Mouse (Mus musculus) CH12.LX (cell line): ENCODE data around the gene Pcgf3. TPM values are rescaled to one million over a fixed set of nuclear protein-coding genes. Genes with fewer than 3 reads are reported as not detected.

Experiments used
- DNase-seq: peaks from one replicate; pipeline ENCODE4 v3.0.0-alpha.2; 2013; ENCODE audit errors: extremely low read depth
- H3K27ac ChIP-seq: 2 replicates; pipeline ENCODE4 v1.5.1; 2012; ENCODE audit warnings: low read depth, mild to moderate bottlenecking, control low read depth, moderate library complexity; ENCODE audit not compliant: insufficient read depth
- H3K27me3 ChIP-seq: replicated peaks from 2 replicates; pipeline ENCODE3; 2012; ENCODE audit warnings: inconsistent platforms
- H3K36me3 ChIP-seq, 2 experiments: replicated peaks in 1 of 2; 2 replicates each; pipeline versions ENCODE3 to v1.6.1; 2012; ENCODE audit warnings: inconsistent platforms in 1 of 2, low read length in 1 of 2, mild to moderate bottlenecking in 1 of 2, mixed read lengths in 1 of 2, moderate library complexity in 1 of 2; ENCODE audit not compliant: control insufficient read depth in 1 of 2, insufficient read depth in 1 of 2
- H3K4me1 ChIP-seq, 2 experiments: 2 replicates each; pipeline ENCODE4 v1.6.1; 2012; ENCODE audit warnings: inconsistent platforms in 1 of 2, moderate library complexity in 1 of 2; ENCODE audit not compliant: insufficient read depth in 2 of 2, control insufficient read depth in 1 of 2
- H3K4me2 ChIP-seq: 2 replicates; pipeline ENCODE4 v1.6.1; 2012; ENCODE audit warnings: low read depth, mild to moderate bottlenecking, control low read depth; ENCODE audit not compliant: poor library complexity, insufficient read depth, severe bottlenecking
- H3K4me3 ChIP-seq, 3 experiments: fragments of 150-350 bp in 1 of 3; sonication (generic) in 1 of 3; replicated peaks in 1 of 3; 2 replicates each; pipeline versions ENCODE3 to v1.5.1; 2011 to 2012; ENCODE audit warnings: low read depth in 2 of 3, low read length in 2 of 3, mild to moderate bottlenecking in 2 of 3, moderate library complexity in 2 of 3, control low read depth in 1 of 3, improper control_type of control experiment in 1 of 3, inconsistent platforms in 1 of 3, mixed read lengths in 1 of 3; ENCODE audit not compliant: poor library complexity in 1 of 3
- H3K79me2 ChIP-seq: replicated peaks from 2 replicates; pipeline ENCODE4 v1.6.1; 2012; ENCODE audit warnings: mild to moderate bottlenecking, moderate library complexity; ENCODE audit not compliant: control insufficient read depth, poor library complexity, insufficient read depth, severe bottlenecking; ENCODE audit errors: extremely low read depth
- H3K9ac ChIP-seq: 2 replicates; pipeline ENCODE4 v1.6.1; 2012; ENCODE audit warnings: low read depth, mild to moderate bottlenecking, control low read depth, moderate library complexity; ENCODE audit not compliant: insufficient read depth
- H3K9me3 ChIP-seq: replicated peaks from 2 replicates; pipeline ENCODE3; 2012; ENCODE audit warnings: low read length, inconsistent platforms, mixed read lengths
- BHLHE40 ChIP-seq: IDR thresholded peaks from 2 replicates; pipeline ENCODE4 v1.6.1; 2011; ENCODE audit warnings: mild to moderate bottlenecking, low read depth, low read length, improper control_type of control experiment
- CHD2 ChIP-seq: IDR thresholded peaks from 2 replicates; pipeline ENCODE4 v1.6.1; 2011; ENCODE audit warnings: low read length, improper control_type of control experiment
- CTCF ChIP-seq, 2 experiments: IDR thresholded peaks in 1 of 2; conservative IDR thresholded peaks in 1 of 2; 2 replicates each; pipeline ENCODE4 v1.5.1; 2011 to 2012; ENCODE audit warnings: low read depth in 2 of 2, low read length in 2 of 2, improper control_type of control experiment in 1 of 2, inconsistent platforms in 1 of 2, mild to moderate bottlenecking in 1 of 2, moderate library complexity in 1 of 2
- ELF1 ChIP-seq: IDR thresholded peaks from 2 replicates; pipeline ENCODE4 v1.6.1; 2014; ENCODE audit warnings: low read depth, mild to moderate bottlenecking, inconsistent platforms, low read length, improper control_type of control experiment
- EP300 ChIP-seq: IDR thresholded peaks from 2 replicates; pipeline ENCODE4 v1.6.1; 2011; ENCODE audit warnings: low read length, improper control_type of control experiment
- ETS1 ChIP-seq: conservative IDR thresholded peaks from 2 replicates; pipeline ENCODE4 v1.6.1; 2012; ENCODE audit warnings: low read depth, mild to moderate bottlenecking, inconsistent platforms, low read length, improper control_type of control experiment, moderate library complexity
- GABPA ChIP-seq: IDR thresholded peaks from 2 replicates; pipeline ENCODE4 v1.6.1; 2012; ENCODE audit warnings: low read depth, low read length, improper control_type of control experiment, inconsistent platforms; ENCODE audit not compliant: insufficient replicate concordance
- HCFC1 ChIP-seq: IDR thresholded peaks from 2 replicates; pipeline ENCODE4 v1.6.1; 2012; ENCODE audit warnings: low read depth, mild to moderate bottlenecking, inconsistent platforms, low read length, improper control_type of control experiment
- IRF4 ChIP-seq: IDR thresholded peaks from 2 replicates; pipeline ENCODE4 v1.6.1; 2014; ENCODE audit warnings: low read depth, mild to moderate bottlenecking, inconsistent platforms, low read length, improper control_type of control experiment
- JUN ChIP-seq: IDR thresholded peaks from 2 replicates; pipeline ENCODE4 v1.6.1; 2011; ENCODE audit warnings: low read depth, mild to moderate bottlenecking, low read length, improper control_type of control experiment, moderate library complexity; ENCODE audit not compliant: insufficient read depth
- JUND ChIP-seq: conservative IDR thresholded peaks from 2 replicates; pipeline ENCODE4 v1.6.1; 2011; ENCODE audit warnings: low read depth, low read length, improper control_type of control experiment
- KAT2A ChIP-seq: IDR thresholded peaks from 2 replicates; pipeline ENCODE4 v1.6.1; 2012; ENCODE audit warnings: low read length, improper control_type of control experiment, inconsistent platforms; ENCODE audit not compliant: insufficient replicate concordance
- MAX ChIP-seq: IDR thresholded peaks from 2 replicates; pipeline ENCODE4 v1.6.1; 2011; ENCODE audit warnings: low read length, improper control_type of control experiment
- MAZ ChIP-seq: IDR thresholded peaks from 2 replicates; pipeline ENCODE4 v1.6.1; 2012; ENCODE audit warnings: low read depth, mild to moderate bottlenecking, inconsistent platforms, low read length, improper control_type of control experiment, moderate library complexity
- MYC ChIP-seq: IDR thresholded peaks from 2 replicates; pipeline ENCODE4 v1.6.1; 2011; ENCODE audit warnings: low read depth, mild to moderate bottlenecking, improper control_type of control experiment, low read length
- POLR2AphosphoS2 ChIP-seq: IDR thresholded peaks from 2 replicates; pipeline ENCODE4 v1.6.1; 2011; ENCODE audit warnings: low read depth, low read length, improper control_type of control experiment
- RAD21 ChIP-seq: IDR thresholded peaks from 2 replicates; pipeline ENCODE4 v1.6.1; 2011; ENCODE audit warnings: low read depth, mild to moderate bottlenecking, low read length, improper control_type of control experiment, moderate library complexity
- RCOR1 ChIP-seq: conservative IDR thresholded peaks from 2 replicates; pipeline ENCODE4 v1.6.1; 2012; ENCODE audit warnings: low read depth, mild to moderate bottlenecking, inconsistent platforms, low read length, improper control_type of control experiment
- SIN3A ChIP-seq: IDR thresholded peaks from 2 replicates; pipeline ENCODE4 v1.6.1; 2012; ENCODE audit warnings: low read length, improper control_type of control experiment, inconsistent platforms
- SMC3 ChIP-seq: IDR thresholded peaks from 2 replicates; pipeline ENCODE4 v1.6.1; 2011; ENCODE audit warnings: low read depth, low read length, improper control_type of control experiment
- TBP ChIP-seq: conservative IDR thresholded peaks from 2 replicates; pipeline ENCODE4 v1.6.1; 2011; ENCODE audit warnings: low read depth, low read length, improper control_type of control experiment
- TCF12 ChIP-seq: IDR thresholded peaks from 2 replicates; pipeline ENCODE4 v1.6.1; 2014; ENCODE audit warnings: low read depth, mild to moderate bottlenecking, inconsistent platforms, low read length, improper control_type of control experiment
- USF1 ChIP-seq: IDR thresholded peaks from 2 replicates; pipeline ENCODE4 v1.6.1; 2014; ENCODE audit warnings: low read depth, mild to moderate bottlenecking, inconsistent platforms, low read length, improper control_type of control experiment
- ZC3H11A ChIP-seq: IDR thresholded peaks from 2 replicates; pipeline ENCODE4 v1.6.1; 2012; ENCODE audit warnings: low read depth, mild to moderate bottlenecking, inconsistent platforms, low read length, improper control_type of control experiment
- ZMIZ1 ChIP-seq: IDR thresholded peaks from 2 replicates; pipeline ENCODE4 v1.6.1; 2012; ENCODE audit warnings: low read depth, mild to moderate bottlenecking, inconsistent platforms, low read length, improper control_type of control experiment
- ZNF384 ChIP-seq: IDR thresholded peaks from 2 replicates; pipeline ENCODE4 v1.6.1; 2012; ENCODE audit warnings: low read depth, low read length, improper control_type of control experiment, inconsistent platforms
- dilution Hi-C: fragments of 300-500 bp; cut with MboI; formaldehyde crosslinking; loops from 2 replicates; pipeline ENCODE4 v1.14.3; 2020; ENCODE audit warnings: low sequenced_read_pairs; ENCODE audit not compliant: extremely low pct_unique_long_range_greater_than_20kb, extremely low pct_ligation_motif_present
- in situ Hi-C: fragments of 300-500 bp; cut with MboI; formaldehyde crosslinking; loops from 3 replicates; pipeline ENCODE4 v1.14.3; 2019; ENCODE audit warnings: low sequenced_read_pairs, low pct_ligation_motif_present, low pct_unique_long_range_greater_than_20kb, mixed read lengths
- polyA plus RNA-seq: library from polyadenylated mRNA; unstranded; fragments of >175 nt; gene quantifications from 2 replicates; pipeline ENCODE4 v1.2.1, GENCODE M21; 2012; ENCODE audit warnings: low read depth; ENCODE audit not compliant: insufficient read length
- total RNA-seq, 2 experiments: library from RNA; depleted of rRNA; stranded (reverse); fragments of 300-350 nt in 1 of 2; fragments of >200 nt in 1 of 2; gene quantifications; 2 replicates each; pipeline ENCODE4 v1.2.3; 2012 to 2014

The Pcgf3 gene
- total and polyA plus RNA-seq, 3 experiments: 5.5 to 18.8 (median 6.0) TPM

DNA sequence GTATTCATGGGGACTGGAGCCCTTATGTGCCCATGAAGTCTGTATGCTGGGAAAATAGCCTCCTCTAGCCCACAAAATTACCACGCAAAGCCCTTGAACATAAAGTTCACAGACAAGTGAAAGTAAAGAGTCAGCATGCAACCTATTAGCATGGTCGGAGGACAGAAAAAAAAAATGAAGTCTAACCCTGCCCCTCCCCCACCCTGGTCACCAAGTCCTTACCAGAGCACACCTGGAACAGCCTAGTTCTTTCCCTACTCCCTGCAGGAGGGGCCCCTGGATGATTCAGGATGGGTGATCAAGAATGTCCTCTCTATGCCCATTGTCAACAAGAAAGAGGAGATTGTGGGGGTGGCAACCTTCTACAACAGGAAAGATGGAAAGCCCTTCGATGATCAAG is 38.3 kb upstream of the Pcgf3 start:
- in situ Hi-C loops: no loop called here
- H3K4me1 ChIP-seq: no peaks in the 10 kb centered on the region
- TF ChIP-seq ZC3H11A (no peak), ZNF384 (peak; percentile 63), USF1 (no peak)
- TF ChIP-seq, all 38 proteins: peak for 1
- no peak overlapping the region for H3K4me3 ChIP-seq
- no peak overlapping the region for H3K4me2 ChIP-seq
- H3K9me3 ChIP-seq: no peaks in the 10 kb centered on the region
- H3K27me3 ChIP-seq: no peaks in the 10 kb centered on the region
- H3K79me2 ChIP-seq: no peaks in the 10 kb centered on the region
- H3K27ac ChIP-seq: no peak overlapping the region
- H3K9ac ChIP-seq: no peak overlapping the region
- dilution Hi-C loops: no loop called here
- peaks cover 0 to 22% of the 10 kb centered on the region in 2 experiments for H3K36me3 ChIP-seq
- no peak for DNase-seq

DNA sequence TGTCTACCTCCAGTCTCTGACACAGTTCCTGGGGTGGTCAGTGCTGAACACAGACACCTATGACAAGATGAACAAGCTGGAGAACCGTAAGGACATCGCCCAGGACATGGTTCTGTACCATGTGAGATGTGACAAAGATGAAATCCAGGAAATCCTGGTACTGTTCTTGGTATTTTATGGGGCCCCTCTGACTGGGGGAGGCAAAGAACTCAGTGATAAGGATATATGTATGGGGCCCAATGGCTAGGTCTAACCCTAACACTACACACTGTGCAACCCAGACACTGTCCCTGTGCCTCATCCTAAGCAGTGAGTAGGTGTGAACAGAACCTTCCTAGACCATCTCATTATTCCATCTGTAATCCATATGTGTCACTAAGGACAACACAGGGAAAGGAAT is 37.6 kb upstream of the Pcgf3 start:
- no peak for DNase-seq
- no peaks in the 10 kb centered on the region for H3K27me3 ChIP-seq
- in situ Hi-C loops (no loop called here), dilution Hi-C loops (no loop called here)
- H3K36me3 ChIP-seq: peaks cover 0 to 29% of the 10 kb centered on the region in 2 experiments
- no peaks in the 10 kb centered on the region for H3K4me1 ChIP-seq
- no peak overlapping the region for H3K4me2 ChIP-seq
- H3K9me3 ChIP-seq: no peaks in the 10 kb centered on the region
- H3K9ac ChIP-seq: no peak overlapping the region
- H3K79me2 ChIP-seq: no peaks in the 10 kb centered on the region
- TF ChIP-seq ZNF384 (no peak), BHLHE40 (no peak)
- H3K27ac ChIP-seq: no peak overlapping the region
- H3K4me3 ChIP-seq: no peak overlapping the region

- peak; percentile 57 for DNase-seq
- Histone ChIP-seq H3K9me3 (no peaks in the 10 kb centered on the region), H3K4me1 (no peaks in the 10 kb centered on the region), H3K27ac (no peak overlapping the region), H3K9ac (no peak overlapping the region), H3K4me2 (no peak overlapping the region), H3K36me3 (peaks cover 25 to 64% of the 10 kb centered on the region in 2 experiments), H3K79me2 (no peaks in the 10 kb centered on the region), H3K27me3 (no peaks in the 10 kb centered on the region), H3K4me3 (no peak overlapping the region)
- dilution Hi-C loops (no loop called here), in situ Hi-C loops (loop anchor here (25.0 kb wide), 1 partner anchor 235 kb away; the partner anchor contains the start of genes Dgkq and Idua)
- TF ChIP-seq HCFC1 (no peak), ZC3H11A (peak; percentile 24; the same call in 1 of the 2 replicates), ELF1 (no peak), KAT2A (no peak), IRF4 (no peak; the same call in 1 of the 2 replicates), EP300 (no peak), POLR2AphosphoS2 (no peak), CTCF (conservative IDR thresholded peaks at IDR 0.05 in 1 of 2, IDR thresholded peaks at IDR 0.05 in 1 of 2; ENCODE audit: low read depth in 2 of 2, low read length in 2 of 2) (peak; percentile 92 to 93), GABPA (no peak), TCF12 (no peak), JUND (peak; percentile 14; the same call in 1 of the 2 replicates), RAD21 (peak; percentile 87), SMC3 (peak; percentile 84), BHLHE40 (no peak), ETS1 (no peak), JUN (no peak), MAX (no peak), MAZ (no peak), ZMIZ1 (no peak), USF1 (no peak), TBP (no peak), CHD2 (no peak), MYC (no peak), RCOR1 (no peak), SIN3A (no peak)
Observed at GRCm38 (mm10) chr5:108427186-108427585, 33.8 kb upstream of the Pcgf3 start.
